Comparison of ENCODE assay signal across 14 mouse cellular contexts in genomic region chr7:37734576-37734975, GRCm38 (mm10). TPM values are rescaled to one million over a fixed set of nuclear protein-coding genes. Genes with fewer than 3 reads are reported as not detected.
"Had no signal": no experiment of that assay in that cellular context is flagged by ENCODE, and none has a peak within 500 bp of the region (broad histone marks: within the 10 kb centered on the region; RNA-seq: fewer than 3 reads in every experiment).

No protein-coding gene starts in this region.

- H3K4me3 ChIP-seq: kidney, embryonic 15.5 days; limb, embryonic 13.5 days; myocyte had no signal

- H3K9ac ChIP-seq: kidney, embryonic 15.5 days; limb, embryonic 13.5 days; liver, embryonic 14.5 days had no signal

- H3K9me3 ChIP-seq: kidney, embryonic 15.5 days; limb, embryonic 13.5 days had no signal

- DNase-seq: kidney, adult 2 months; kidney, postnatal 36 days; layer of hippocampus, adult 9-11 months; layer of hippocampus, postnatal 36 days; left cerebral cortex, postnatal 4 days; lung, adult 18-20 months; right cerebral cortex, adult 18-20 months; right cerebral cortex, postnatal 25 days; thymus, postnatal 36 days had no signal

- H3K27ac ChIP-seq: kidney, embryonic 15.5 days; limb, embryonic 13.5 days; liver, embryonic 14.5 days had no signal

- H3K36me3 ChIP-seq: kidney, embryonic 15.5 days; limb, embryonic 13.5 days had no signal

- H3K4me2 ChIP-seq: kidney, embryonic 15.5 days; limb, embryonic 13.5 days had no signal

RNA-seq across cellular contexts. Expression of gene Zfp536, which starts 38.9 kb away (rescaled TPM):
- polyA plus RNA-seq: liver, adult 2 months; liver, embryonic 14.5 days; myocyte had no signal
